ENCODE assay signal across 12 mouse cellular contexts in the genomic region with DNA sequence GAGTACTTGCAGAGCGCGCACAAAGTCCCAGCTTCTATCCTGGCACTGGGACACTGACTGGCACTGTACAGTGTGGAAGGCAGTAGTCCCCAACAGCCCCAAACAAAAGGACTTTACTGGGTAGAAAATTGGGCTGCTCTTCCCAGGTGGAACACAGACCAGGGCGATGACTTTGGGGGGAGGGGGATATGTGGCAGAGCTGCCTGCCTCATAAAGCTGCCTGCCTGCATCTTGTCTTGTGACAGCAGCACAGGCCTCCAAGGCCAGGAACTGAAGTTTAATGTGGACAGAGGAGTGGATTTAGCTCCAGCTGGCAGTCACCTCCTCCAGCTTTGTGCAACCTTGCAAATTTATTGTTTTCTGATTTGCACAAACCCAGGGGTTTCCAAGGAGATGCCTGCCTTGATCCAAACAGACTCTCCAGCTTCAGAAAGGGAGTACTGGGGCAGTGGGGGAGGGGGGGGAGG. TPM values are rescaled to one million over a fixed set of nuclear protein-coding genes. Genes with fewer than 3 reads are reported as not detected.
DNase-seq lines count a peak whose midpoint lies in the region; ATAC-seq lines count a peak whose summit lies in the region.
"Had no signal": no experiment of that assay in that cellular context is flagged by ENCODE, and none has a peak within 500 bp of the region (broad histone marks: within the 10 kb centered on the region; RNA-seq: fewer than 3 reads in every experiment).

No protein-coding gene starts in this region.

- H3K9me3 ChIP-seq in heart, embryonic 13.5 days: no peaks in the 10 kb centered on the region

- no peaks in the 10 kb centered on the region for H3K36me3 ChIP-seq in heart, embryonic 13.5 days

- H3K27me3 ChIP-seq in heart, embryonic 13.5 days (replicated peaks): no peaks in the 10 kb centered on the region

- H3K4me2 ChIP-seq in heart, embryonic 13.5 days: no peak overlapping the region

- ATAC-seq in heart, embryonic 13.5 days (ENCODE audit: extremely low read depth, insufficient number of reproducible peaks, low FRiP score, low TSS enrichment): no peak

- H3K4me1 ChIP-seq in heart, embryonic 13.5 days: peaks cover 32% of the 10 kb centered on the region

- peak overlapping the region; percentile 28; the same call in 1 of the 2 replicates for H3K27ac ChIP-seq in heart, embryonic 13.5 days (replicated peaks)

- 52% methylated on average over 3 of the region's 3 CpGs for WGBS in heart, embryonic 13.5 days

- no peak overlapping the region for H3K4me3 ChIP-seq in heart, embryonic 13.5 days

- H3K9ac ChIP-seq in heart, embryonic 13.5 days: no peak overlapping the region

- no peak for DNase-seq in heart, adult 8-10 months (ENCODE audit: low spot score)
- peak; percentile 62 to 73 for DNase-seq in right cerebral cortex, postnatal 10 days (ENCODE audit: low spot score in 2 of 2)
- DNase-seq in right cerebral cortex, postnatal 4 days: no peak
- DNase-seq in layer of hippocampus, postnatal 36 days: peak; percentile 24 to 31
- DNase-seq in thymus, postnatal 4 days: no peak
- no peak for DNase-seq in spleen, postnatal 36 days (ENCODE audit: low spot score in 2 of 2)
- no peak for DNase-seq in cerebellum, adult 11 months

RNA-seq across cellular contexts. Expression of gene Tekt5, which starts 25.8 kb away (rescaled TPM):
- polyA plus RNA-seq in heart, embryonic 13.5 days (2015; fragmentation: Nextera tagmentation; extraction: Ambion mirVana): 0.13 and 0.33 TPM in 2 replicates
- under 1 TPM in 1 of 4 experiments, not detected in 3; 0.22 TPM for total RNA-seq in heart, adult 8-10 months (2022)
- 1 to 10 TPM; 5.2 to 5.5 TPM for total RNA-seq in layer of hippocampus, postnatal 36 days (2021)
- total RNA-seq: common myeloid progenitor, adult 5-6 weeks; hematopoietic stem cell, adult 5-6 weeks; monocyte, adult 5-6 weeks had no signal

RNA-seq across cellular contexts. Expression of gene Nubp1, which starts 42.2 kb away (rescaled TPM):
- polyA plus RNA-seq in heart, embryonic 13.5 days (2015; fragmentation: Nextera tagmentation; extraction: Ambion mirVana): 36.6 and 37.1 TPM in 2 replicates
- 10 to 100 TPM in 1 of 4 experiments, 1 to 10 TPM in 3; 7.0 to 10.0 (median 8.5) TPM for total RNA-seq in heart, adult 8-10 months (2022)
- total RNA-seq in layer of hippocampus, postnatal 36 days (2021): 10 to 100 TPM; 16.4 to 18.1 TPM

RNA-seq across cellular contexts. Expression of gene Emp2, which starts 55.7 kb away (rescaled TPM):
- 23.3 and 23.9 TPM in 2 replicates for polyA plus RNA-seq in heart, embryonic 13.5 days (2015; fragmentation: Nextera tagmentation; extraction: Ambion mirVana)
- total RNA-seq in heart, adult 8-10 months (2022): 10 to 100 TPM; 32.6 to 40.9 (median 37.7) TPM
- 10 to 100 TPM; 16.5 to 17.8 TPM for total RNA-seq in layer of hippocampus, postnatal 36 days (2021)
- total RNA-seq: common myeloid progenitor, adult 5-6 weeks; MEL; monocyte, adult 5-6 weeks had no signal

Comparison
In these comparisons a context has a peak if more than half of its experiments do, and no peak if none do; other contexts are left out.
1. DNase-seq: peak in right cerebral cortex, postnatal 10 days (2 of 2) and layer of hippocampus, postnatal 36 days (2 of 2); none in heart, adult 8-10 months (single experiment), right cerebral cortex, postnatal 4 days (single experiment), thymus, postnatal 4 days (single experiment), spleen, postnatal 36 days (0 of 2) and cerebellum, adult 11 months (single experiment).
2. RNA of gene Tekt5, which starts 25.8 kb away (total RNA-seq): 5.2 to 5.5 TPM in layer of hippocampus, postnatal 36 days; 0.22 TPM in heart, adult 8-10 months; every median in the first group is over 4 times any median in the second.